Mouse (Mus musculus): ENCODE results near the gene Dnajc7.
"Not testable (repeated sequence)": the region's sequence is repeated elsewhere in the genome, so short reads cannot be mapped to it uniquely, and the experiment has no call there.

The Dnajc7 gene

DNA sequence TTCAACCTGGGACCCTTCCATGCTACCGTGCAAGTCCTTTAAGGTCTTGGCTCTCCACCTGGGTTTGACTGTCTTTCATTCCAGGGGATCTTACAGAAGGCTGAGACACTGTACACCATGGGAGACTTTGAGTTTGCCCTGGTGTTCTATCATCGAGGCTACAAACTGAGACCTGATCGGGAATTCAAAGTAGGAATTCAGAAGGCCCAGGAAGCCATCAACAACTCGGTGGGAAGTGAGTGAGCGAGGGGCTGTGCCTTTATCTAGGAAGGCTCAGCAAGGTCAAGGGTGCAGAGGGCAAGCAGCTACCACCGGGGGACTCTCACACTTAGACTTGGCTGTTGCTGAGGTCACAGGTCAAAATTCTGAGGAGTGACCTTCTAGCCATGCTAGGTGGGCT is 69.9 kb downstream of the Dnajc7 start:
- no peak for DNase-seq (ENCODE audit: low read depth, low spot score)

GRCm38 (mm10) chr11:100549466-100549865 is 70.5 kb downstream of the Dnajc7 start:
- no peak for DNase-seq (ENCODE audit: low read depth, low spot score)

- no peak for DNase-seq (ENCODE audit: low read depth, low spot score)
These were observed 71.8 kb downstream of the Dnajc7 start for GRCm38 (mm10) chr11:100548141-100548540.

- DNase-seq (ENCODE audit: low read depth, low spot score): no peak
These were observed 73.0 kb downstream of the Dnajc7 start for GRCm38 (mm10) chr11:100546955-100547354.

GRCm38 (mm10) chr11:100545746-100546085 is 74.3 kb downstream of the Dnajc7 start:
- DNase-seq (ENCODE audit: low read depth, low spot score): no peak

DNA sequence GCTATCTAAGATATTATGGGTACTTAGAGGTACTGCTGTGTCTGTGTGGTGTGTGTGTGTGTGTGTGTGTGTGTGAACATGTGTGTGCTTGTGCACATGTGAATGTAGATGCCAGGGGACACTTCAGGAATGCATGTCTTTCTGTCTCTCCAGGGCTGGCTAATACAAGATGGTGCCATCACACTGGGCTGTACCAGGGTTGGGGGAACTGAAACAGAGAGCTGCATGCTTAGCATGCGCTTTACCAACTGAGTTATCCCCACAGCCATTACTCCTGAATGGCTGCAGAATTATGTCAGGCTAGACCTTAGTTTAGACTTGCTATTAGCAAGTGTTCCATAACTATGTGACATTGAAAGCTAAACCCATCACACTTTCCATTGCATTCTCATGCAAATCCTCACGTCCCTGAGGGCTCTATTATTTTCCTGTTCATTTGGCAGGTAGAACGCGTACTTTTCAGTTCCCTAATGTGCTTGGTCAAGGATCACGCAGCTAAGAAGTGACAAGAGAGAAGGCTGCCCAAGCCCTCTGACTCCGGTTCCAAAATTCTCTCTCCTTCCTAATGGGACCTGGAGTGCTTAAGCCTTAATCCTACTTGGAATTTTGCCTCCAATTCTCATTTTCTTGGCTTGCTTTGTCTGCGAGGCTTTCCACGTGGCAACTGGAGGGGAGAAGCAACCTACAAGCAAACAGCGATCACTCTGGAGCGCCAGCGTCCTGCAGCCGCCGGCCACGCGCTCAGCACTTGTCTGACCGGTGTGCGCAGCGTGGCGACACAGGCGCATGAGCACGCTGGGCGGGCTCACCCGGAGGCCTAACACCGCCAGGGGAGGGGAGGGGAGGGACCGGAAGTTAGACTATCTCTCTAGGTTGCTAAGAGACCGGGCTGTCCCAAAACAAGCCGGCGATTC is 74.9 kb downstream of the Dnajc7 start, which contains the start of gene Ttc25:
Gene Ttc25, plus strand, starts transcription at position 776 of the 914 bp plus-strand sequence.
- peak; percentile 87 for DNase-seq (ENCODE audit: low read depth, low spot score)

DNA sequence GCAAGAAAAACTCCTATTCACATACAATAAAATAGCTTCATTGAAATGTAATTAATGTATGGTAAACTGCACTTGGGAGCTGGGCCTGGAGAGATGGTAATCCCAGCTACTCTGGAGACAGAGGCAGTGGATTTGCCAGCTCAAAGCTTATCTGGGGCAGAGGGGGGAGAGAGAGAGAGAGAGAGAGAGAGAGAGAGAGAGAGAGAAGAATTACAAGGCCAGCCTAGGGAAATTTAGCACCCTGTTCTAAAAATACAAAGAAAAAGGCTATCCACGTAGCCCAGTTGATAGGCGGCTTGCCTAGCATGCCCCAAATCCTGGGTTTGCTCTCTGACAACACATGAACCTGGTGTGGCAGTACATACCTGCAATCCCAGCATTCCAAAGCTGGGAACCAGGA is 78.4 kb downstream of the Dnajc7 start:
- no peak for DNase-seq (ENCODE audit: low read depth, low spot score)

DNA sequence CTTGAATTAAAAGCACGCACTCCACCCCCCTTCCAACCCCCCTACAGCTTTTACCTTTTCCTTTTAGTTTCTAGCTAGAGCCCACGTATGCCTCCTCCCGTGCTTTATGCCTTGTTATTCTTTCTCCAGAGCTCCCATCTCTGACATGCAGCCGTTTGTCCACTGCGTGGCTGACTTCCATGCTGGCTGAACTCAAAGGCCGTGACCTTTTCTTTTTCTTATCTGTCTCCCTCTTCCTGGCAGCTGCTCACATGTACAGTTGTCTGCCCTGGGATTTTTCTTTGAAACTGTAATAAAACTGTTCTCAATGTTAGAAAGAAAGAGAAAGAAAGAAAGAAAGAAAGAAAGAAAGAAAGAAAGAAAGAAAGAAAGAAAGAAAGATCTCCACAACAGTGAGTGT is 79.0 kb downstream of the Dnajc7 start:
- DNase-seq (ENCODE audit: low read depth, low spot score): no peak

GRCm38 (mm10) chr11:100536466-100536865 is 83.5 kb downstream of the Dnajc7 start:
- DNase-seq (ENCODE audit: low read depth, low spot score): no peak

DNA sequence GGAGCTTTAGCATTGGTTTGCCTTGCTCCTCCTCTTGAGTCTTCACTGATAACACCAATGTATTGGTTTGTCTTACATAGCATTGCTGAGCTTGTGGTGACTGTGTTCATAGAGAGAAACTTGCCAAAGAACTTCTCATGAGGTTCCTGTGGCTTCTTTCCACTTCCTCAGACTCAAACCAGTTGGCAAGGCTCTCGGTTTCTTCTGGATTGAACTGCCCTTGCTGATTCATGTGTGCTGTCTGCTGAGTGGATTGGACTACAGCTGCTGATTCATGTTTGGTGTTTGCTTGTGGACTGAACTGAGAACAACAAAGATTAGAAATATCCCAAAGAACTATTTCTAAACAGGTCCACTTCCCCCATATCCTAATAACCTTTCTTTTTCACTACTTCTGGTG is 84.0 kb downstream of the Dnajc7 start:
- no peak for DNase-seq (ENCODE audit: low read depth, low spot score)

DNA sequence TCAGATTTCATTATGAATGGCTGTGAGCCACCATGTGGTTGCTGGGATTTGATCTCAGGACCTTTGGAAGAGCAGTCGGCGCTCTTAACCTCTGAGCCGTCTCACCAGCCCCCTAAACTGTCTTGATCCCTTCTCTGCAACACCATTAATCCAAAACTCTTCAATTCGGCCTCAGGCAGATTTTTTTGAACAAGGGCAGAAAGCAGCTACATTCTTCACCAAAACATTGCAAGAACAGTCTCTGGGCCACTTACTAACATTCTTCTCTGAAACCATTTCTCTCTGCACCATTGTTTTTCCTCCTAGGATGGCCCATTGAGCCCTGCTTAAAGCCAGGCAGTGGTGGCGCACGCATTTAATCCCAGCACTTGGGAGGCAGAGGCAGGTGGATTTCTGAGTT is 85.1 kb downstream of the Dnajc7 start:
- DNase-seq (ENCODE audit: low read depth, low spot score): not testable (repeated sequence)

DNA sequence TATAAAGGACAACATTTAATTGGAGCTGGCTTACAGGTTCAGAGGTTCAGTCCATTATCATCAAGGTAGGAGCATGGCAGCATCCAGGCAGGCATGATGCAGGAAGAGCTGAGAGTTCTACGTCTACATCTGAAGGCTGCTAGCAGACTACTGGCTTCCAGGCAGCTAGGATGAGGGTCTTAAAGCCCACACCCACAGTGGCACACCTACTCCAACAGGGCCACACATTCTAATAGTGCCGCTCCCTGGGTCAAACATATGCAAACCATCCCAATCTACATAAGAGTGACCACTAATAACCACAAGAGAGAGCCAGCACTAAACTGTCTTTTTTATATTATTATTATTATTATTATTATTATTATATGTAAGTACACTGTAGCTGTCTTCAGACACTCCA is 85.6 kb downstream of the Dnajc7 start:
- DNase-seq (ENCODE audit: low read depth, low spot score): not testable (repeated sequence)

GRCm38 (mm10) chr11:100533871-100534270 is 86.1 kb downstream of the Dnajc7 start:
- no peak for DNase-seq (ENCODE audit: low read depth, low spot score)
